Mouse (Mus musculus) small intestine, adult 2 months (tissue): ENCODE results near the gene Bach2. TPM values are rescaled to one million over a fixed set of nuclear protein-coding genes. Genes with fewer than 3 reads are reported as not detected.

ENCODE experiments used
- H3K27ac ChIP-seq: fragments of 200-500 bp; 2 replicates; pipeline ENCODE4 v1.5.1; 2012; ENCODE audit warnings: low read depth, low read length, control low read depth, inconsistent platforms; ENCODE audit not compliant: insufficient read depth
- H3K27me3 ChIP-seq: fragments of 200-500 bp; 2 replicates; pipeline ENCODE4 v1.6.1; 2012; ENCODE audit warnings: mild to moderate bottlenecking, moderate library complexity, low read length, inconsistent platforms; ENCODE audit not compliant: control insufficient read depth, insufficient read depth
- H3K36me3 ChIP-seq: fragments of 200-500 bp; 2 replicates; pipeline ENCODE4 v1.6.1; 2012; ENCODE audit warnings: mild to moderate bottlenecking, low read length, control low read depth, inconsistent platforms; ENCODE audit not compliant: control insufficient read depth, insufficient read depth
- H3K4me1 ChIP-seq: fragments of 200-500 bp; 2 replicates; pipeline ENCODE4 v1.6.1; 2012; ENCODE audit warnings: low read length, inconsistent platforms, mixed read lengths; ENCODE audit not compliant: control insufficient read depth, insufficient read depth, insufficient read length
- H3K4me3 ChIP-seq: fragments of 200-500 bp; 2 replicates; pipeline ENCODE4 v1.5.1; 2012; ENCODE audit warnings: low read depth, mild to moderate bottlenecking, control low read depth, inconsistent platforms, low read length, moderate library complexity
- CTCF ChIP-seq: fragments of 200-500 bp; IDR thresholded peaks from 2 replicates; pipeline ENCODE4 v1.5.1; 2012; ENCODE audit warnings: low read depth, mild to moderate bottlenecking, control low read depth, inconsistent platforms, low read length, moderate library complexity, mixed read lengths; ENCODE audit not compliant: insufficient replicate concordance, insufficient read length; ENCODE audit errors: extremely low read depth
- POLR2A ChIP-seq: fragments of 200-500 bp; IDR thresholded peaks from 2 replicates; pipeline ENCODE4 v1.6.1; 2012; ENCODE audit warnings: low read depth, mild to moderate bottlenecking, control low read depth, inconsistent platforms, low read length, moderate library complexity
- WGBS: fragments of 180-500 bp; shearing (Covaris S2); methylation state at CpG from one replicate; pipeline ENCODE4 v1.1.7; 2018; 5-methylcytosine and 5-hydroxymethylcytosine counted together
- polyA plus RNA-seq: library from polyadenylated mRNA; depleted of rRNA; stranded (reverse); fragments of >200 nt; gene quantifications from 2 replicates; pipeline ENCODE4 v1.2.3, GENCODE M21; 2012

The Bach2 gene
- polyA plus RNA-seq, 1 experiment, result 3.5 TPM

- Histone ChIP-seq H3K27ac (no peak overlapping the region), H3K4me3 (no peak overlapping the region), H3K4me1 (peaks cover 5% of the 10 kb centered on the region; the same call in 1 of the 2 replicates), H3K36me3 (no peaks in the 10 kb centered on the region), H3K27me3 (no peaks in the 10 kb centered on the region)
- WGBS, result 79% methylated on average over 6 of the region's 6 CpGs
- TF ChIP-seq CTCF (no peak), POLR2A (no peak)
Observed at GRCm38 (mm10) chr4:32281306-32281705, 42.7 kb downstream of the Bach2 start.

GRCm38 (mm10) chr4:32286405-32286804 lies 47.8 kb downstream of the Bach2 start:
- Histone ChIP-seq H3K36me3 (no peaks in the 10 kb centered on the region), H3K27me3 (no peaks in the 10 kb centered on the region), H3K4me3 (no peak overlapping the region), H3K27ac (no peak overlapping the region), H3K4me1 (peaks cover 7% of the 10 kb centered on the region; the same call in 1 of the 2 replicates)
- TF ChIP-seq CTCF, result no peak
- TF ChIP-seq POLR2A, result no peak
- WGBS, result 82% methylated on average over 8 of the region's 8 CpGs

GRCm38 (mm10) chr4:32288036-32288860 lies 49.6 kb downstream of the Bach2 start:
- no peak for TF ChIP-seq CTCF
- no peak for TF ChIP-seq POLR2A
- 8% methylated on average over 11 of the region's 11 CpGs for WGBS
- peaks cover 7% of the 10 kb centered on the region; the same call in 1 of the 2 replicates for H3K4me1 ChIP-seq
- H3K27me3 ChIP-seq, result no peaks in the 10 kb centered on the region
- H3K27ac ChIP-seq, result peak overlapping the region; percentile 94
- H3K36me3 ChIP-seq, result no peaks in the 10 kb centered on the region
- peak overlapping the region; percentile 40; the same call in 1 of the 2 replicates for H3K4me3 ChIP-seq

GRCm38 (mm10) chr4:32289845-32290244 lies 51.2 kb downstream of the Bach2 start:
- H3K4me3 ChIP-seq, result no peak overlapping the region
- peaks cover 6% of the 10 kb centered on the region; the same call in 1 of the 2 replicates for H3K4me1 ChIP-seq
- no peak overlapping the region for H3K27ac ChIP-seq
- H3K36me3 ChIP-seq, result no peaks in the 10 kb centered on the region
- no peaks in the 10 kb centered on the region for H3K27me3 ChIP-seq
- WGBS, result 72% methylated on average over 6 of the region's 6 CpGs
- TF ChIP-seq CTCF (no peak), POLR2A (no peak)

- no peak for TF ChIP-seq CTCF
- no peak for TF ChIP-seq POLR2A
- H3K4me1 ChIP-seq, result peaks cover 5% of the 10 kb centered on the region; the same call in 1 of the 2 replicates
- WGBS, result 82% methylated on average over 4 of the region's 4 CpGs
- H3K4me3 ChIP-seq, result no peak overlapping the region
- no peak overlapping the region for H3K27ac ChIP-seq
- H3K36me3 ChIP-seq, result no peaks in the 10 kb centered on the region
- no peaks in the 10 kb centered on the region for H3K27me3 ChIP-seq
Observed at GRCm38 (mm10) chr4:32291406-32291805, 52.8 kb downstream of the Bach2 start.

GRCm38 (mm10) chr4:32293686-32294265 lies 55.2 kb downstream of the Bach2 start:
- WGBS, result 70% methylated on average over 7 of the region's 7 CpGs
- TF ChIP-seq POLR2A (no peak), CTCF (no peak)
- no peaks in the 10 kb centered on the region for H3K36me3 ChIP-seq
- H3K4me3 ChIP-seq, result no peak overlapping the region
- H3K27ac ChIP-seq, result no peak overlapping the region
- 0 out of 2 replicates have a peak, but pooled peaks cover 2% of the 10 kb centered on the region for H3K4me1 ChIP-seq
- no peaks in the 10 kb centered on the region for H3K27me3 ChIP-seq

GRCm38 (mm10) chr4:32297071-32297671 lies 58.6 kb downstream of the Bach2 start:
- peaks cover 2% of the 10 kb centered on the region; the same call in 1 of the 2 replicates for H3K36me3 ChIP-seq
- H3K4me1 ChIP-seq, result no peaks in the 10 kb centered on the region
- no peak overlapping the region for H3K27ac ChIP-seq
- no peaks in the 10 kb centered on the region for H3K27me3 ChIP-seq
- 52% methylated on average over 6 of the region's 6 CpGs for WGBS
- H3K4me3 ChIP-seq, result no peak overlapping the region
- no peak for TF ChIP-seq CTCF
- no peak for TF ChIP-seq POLR2A
